Mouse (Mus musculus) heart, adult 2 months (tissue): Measurements from ENCODE around the gene B4galt5. TPM values are rescaled to one million over a fixed set of nuclear protein-coding genes. Genes with fewer than 3 reads are reported as not detected.

Experiments
- DNase-seq, 2 experiments: peaks; one replicate each; pipeline ENCODE4 v3.0.0; 2021
- H3K27ac ChIP-seq: fragments of 200-600 bp; 2 replicates; pipeline ENCODE4 v1.8.1; 2022
- H3K27me3 ChIP-seq: fragments of 200-500 bp; 2 replicates; pipeline ENCODE4 v1.6.1; 2012; ENCODE audit warnings: mild to moderate bottlenecking, low read length, inconsistent platforms, mixed read lengths; ENCODE audit not compliant: control insufficient read depth, insufficient read depth
- H3K36me3 ChIP-seq: fragments of 200-500 bp; 2 replicates; pipeline ENCODE4 v1.6.1; 2012; ENCODE audit warnings: low read length, inconsistent platforms; ENCODE audit not compliant: control insufficient read depth, insufficient read depth
- H3K4me1 ChIP-seq: fragments of 200-500 bp; 2 replicates; pipeline ENCODE4 v1.6.1; 2011; ENCODE audit warnings: low read length; ENCODE audit not compliant: control insufficient read depth, insufficient read depth
- H3K4me3 ChIP-seq: fragments of 200-600 bp; 2 replicates; pipeline ENCODE4 v1.8.1; 2022
- H3K79me2 ChIP-seq: fragments of 200-500 bp; replicated peaks from 2 replicates; pipeline ENCODE4 v1.6.1; 2012; ENCODE audit warnings: mild to moderate bottlenecking, inconsistent platforms, low read length, moderate library complexity, mixed read lengths; ENCODE audit not compliant: control insufficient read depth, insufficient read depth
- H3K9ac ChIP-seq: fragments of 200-500 bp; 2 replicates; pipeline ENCODE4 v1.6.1; 2012; ENCODE audit warnings: low read depth, mild to moderate bottlenecking, control low read depth, inconsistent platforms, low read length, mixed read lengths
- CTCF ChIP-seq: fragments of 200-600 bp; IDR thresholded peaks from 2 replicates; pipeline ENCODE4 v1.8.1; 2022; ENCODE audit warnings: antibody characterized with exemption, mild to moderate bottlenecking, moderate library complexity
- EP300 ChIP-seq: fragments of 200-500 bp; IDR thresholded peaks from 2 replicates; pipeline ENCODE4 v1.6.1; 2011; ENCODE audit warnings: low read depth, low read length, control low read depth; ENCODE audit not compliant: insufficient read depth
- POLR2A ChIP-seq: fragments of 200-500 bp; IDR thresholded peaks from 2 replicates; pipeline ENCODE4 v1.6.1; 2011; ENCODE audit warnings: mild to moderate bottlenecking, low read depth, low read length, control low read depth; ENCODE audit not compliant: insufficient read depth
- WGBS: fragments of 180-500 bp; shearing (Covaris S2); methylation state at CpG from one replicate; pipeline ENCODE4 v1.1.7; 2018; 5-methylcytosine and 5-hydroxymethylcytosine counted together
- intact Hi-C: fragments of 180-260 bp; cut with DNase I; formaldehyde crosslinking; loops from one replicate; pipeline ENCODE4 v1.15.1; 2025
- polyA plus RNA-seq: library from polyadenylated mRNA; depleted of rRNA; stranded (reverse); fragments of >200 nt; gene quantifications from 2 replicates; pipeline ENCODE4 v1.2.3, GENCODE M21; 2012
- total RNA-seq, 2 experiments: library from RNA; stranded (reverse); gene quantifications; 2 replicates each; pipeline ENCODE4 v1.2.3; 2021

B4galt5 gene
- total and polyA plus RNA-seq, 3 experiments = 9.4 to 17.0 (median 14.1) TPM

DNA sequence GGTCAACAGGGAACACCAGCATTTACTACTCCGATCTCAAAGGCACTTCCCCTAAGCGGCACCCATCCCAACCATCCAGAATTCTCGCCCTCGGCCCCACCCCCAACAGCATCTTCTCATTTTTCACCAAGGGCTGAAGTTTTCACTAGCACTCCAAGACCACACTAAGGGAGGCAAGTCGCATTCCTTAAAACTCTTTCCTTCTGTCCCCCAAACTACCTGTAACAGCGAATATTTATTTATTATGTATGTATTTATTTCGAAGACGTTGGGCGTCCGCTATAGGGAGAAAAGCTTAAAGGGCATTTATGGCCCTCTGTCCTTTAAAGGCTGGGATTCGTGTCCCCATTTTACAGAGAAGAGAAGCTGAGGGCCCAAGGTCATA lies 1.0 kb downstream of the B4galt5 start:
- H3K4me3 ChIP-seq = peak overlapping the region; percentile 67
- intact Hi-C loops = loop anchor here (5.0 kb wide), 4 partner anchors 41 to 286 kb away; partner anchors contain the start of genes Slc9a8 and Znfx1
- H3K36me3 ChIP-seq = no peaks in the 10 kb centered on the region
- no peaks in the 10 kb centered on the region; the same call in none of the 2 replicates for H3K79me2 ChIP-seq
- 24% methylated on average over 11 of the region's 11 CpGs for WGBS
- peak overlapping the region; percentile 98 for H3K9ac ChIP-seq
- H3K27ac ChIP-seq = peak overlapping the region; percentile 74
- peak; percentile 60 for DNase-seq
- peaks cover 2% of the 10 kb centered on the region for H3K4me1 ChIP-seq
- no peaks in the 10 kb centered on the region for H3K27me3 ChIP-seq
- TF ChIP-seq POLR2A = 0 out of 2 replicates have a peak, but pooled peaks have one; percentile 22
- TF ChIP-seq EP300 = no peak

DNA sequence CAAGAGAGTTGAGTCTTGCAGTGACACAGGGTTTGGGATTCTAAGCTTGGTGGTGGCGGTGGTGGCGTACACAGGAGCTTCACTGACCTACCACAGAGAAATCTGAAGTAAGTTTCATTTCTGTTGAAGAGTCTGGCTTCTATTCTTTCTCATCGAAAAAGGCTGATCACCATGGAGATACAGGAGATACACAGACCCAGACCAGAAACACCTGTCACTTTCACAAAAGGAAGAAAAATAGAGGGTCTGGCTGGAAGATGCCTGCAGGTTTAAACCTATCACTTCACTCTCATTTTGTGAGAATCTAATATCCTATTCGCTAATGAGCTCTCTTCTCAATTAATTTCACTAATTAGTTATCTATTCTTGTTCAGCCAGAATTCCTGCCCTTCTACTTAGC lies 1.6 kb downstream of the B4galt5 start:
- no peaks in the 10 kb centered on the region for H3K27me3 ChIP-seq
- 81% methylated on average over 4 of the region's 4 CpGs for WGBS
- TF ChIP-seq EP300 = no peak
- no peak for TF ChIP-seq CTCF
- no peak for TF ChIP-seq POLR2A
- DNase-seq = no peak
- no peaks in the 10 kb centered on the region for H3K36me3 ChIP-seq
- H3K4me1 ChIP-seq = peaks cover 2% of the 10 kb centered on the region
- H3K9ac ChIP-seq = no peak overlapping the region
- intact Hi-C loops = loop anchor here (5.0 kb wide), 4 partner anchors 40 to 285 kb away; partner anchors contain the start of genes Slc9a8 and Znfx1
- peaks cover 2% of the 10 kb centered on the region for H3K79me2 ChIP-seq
- H3K27ac ChIP-seq = no peak overlapping the region
- H3K4me3 ChIP-seq = no peak overlapping the region

DNA sequence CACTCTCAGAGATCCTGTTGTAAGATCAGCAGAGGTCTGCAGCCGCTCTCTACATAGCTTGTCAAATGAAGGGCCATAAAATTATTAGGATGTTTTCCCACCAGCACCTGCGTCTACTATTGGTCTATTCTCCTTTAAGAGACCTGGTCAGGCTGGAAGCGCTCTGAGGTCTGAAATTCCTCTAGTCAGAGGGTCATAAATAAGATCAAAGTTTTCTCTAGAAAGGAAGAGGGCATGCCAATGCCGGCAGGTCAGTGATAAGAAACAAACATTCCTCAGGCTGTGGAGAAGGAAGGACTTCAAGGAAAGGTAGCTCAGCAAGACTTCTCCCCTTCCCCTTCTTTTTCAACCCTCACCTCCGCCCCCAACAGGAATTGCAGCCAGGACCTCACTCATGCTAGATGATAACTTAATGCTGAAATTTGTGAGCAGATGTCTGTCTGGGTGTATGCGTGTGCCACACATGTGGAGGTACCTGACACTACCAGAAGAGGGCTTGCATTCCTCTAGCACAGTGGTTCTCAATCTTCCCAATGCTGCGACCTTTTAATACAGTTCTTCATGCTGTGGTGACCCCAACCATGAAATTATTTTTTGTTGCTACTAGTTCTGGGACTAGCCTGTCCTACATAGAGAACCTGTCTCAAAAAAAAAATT lies 3.3 kb downstream of the B4galt5 start:
- WGBS = 76% methylated on average over 7 of the region's 7 CpGs
- no peak overlapping the region for H3K4me3 ChIP-seq
- no peak overlapping the region for H3K27ac ChIP-seq
- TF ChIP-seq CTCF (no peak), EP300 (no peak), POLR2A (no peak)
- no peak overlapping the region for H3K9ac ChIP-seq
- intact Hi-C loops = loop anchor here (5.0 kb wide), 4 partner anchors 38 to 283 kb away; partner anchors contain the start of genes Slc9a8 and Znfx1
- DNase-seq = no peak
- no peaks in the 10 kb centered on the region for H3K36me3 ChIP-seq
- H3K79me2 ChIP-seq = peaks cover 5% of the 10 kb centered on the region
- no peaks in the 10 kb centered on the region for H3K27me3 ChIP-seq
- H3K4me1 ChIP-seq = peaks cover 2% of the 10 kb centered on the region

DNA sequence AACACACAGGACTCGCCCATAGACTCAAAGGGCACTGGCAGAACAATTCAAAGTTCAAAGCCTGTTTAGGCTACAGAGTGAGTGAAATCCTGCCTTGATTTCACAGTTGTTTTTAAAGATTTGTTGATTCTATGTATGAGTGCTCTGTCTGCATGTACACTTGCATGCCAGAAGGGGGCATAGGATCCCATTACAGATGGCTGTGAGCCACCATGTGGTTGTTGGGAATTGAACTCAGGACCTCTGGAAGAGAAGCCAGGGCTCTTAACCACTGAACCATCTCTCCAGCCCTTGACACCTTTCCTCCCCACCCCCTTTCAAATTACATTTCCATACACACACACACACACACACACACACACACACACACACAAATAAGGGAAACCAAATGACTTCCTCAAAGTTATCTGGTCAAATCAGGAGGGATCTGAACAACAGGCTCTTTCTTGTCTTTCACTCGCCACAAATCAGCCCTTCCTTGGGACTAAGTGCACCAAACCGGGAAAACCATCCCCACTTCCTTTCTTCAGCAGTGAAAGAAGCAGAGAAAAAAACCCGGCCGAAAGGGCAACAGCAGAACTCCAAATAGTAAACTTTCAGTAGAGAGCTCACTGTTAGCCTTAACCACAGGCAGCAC lies 4.0 kb downstream of the B4galt5 start:
- no peak overlapping the region for H3K9ac ChIP-seq
- WGBS = 57% methylated on average over 5 of the region's 5 CpGs
- no peak overlapping the region for H3K4me3 ChIP-seq
- no peak overlapping the region for H3K27ac ChIP-seq
- H3K79me2 ChIP-seq = peaks cover 5% of the 10 kb centered on the region
- H3K36me3 ChIP-seq = no peaks in the 10 kb centered on the region
- TF ChIP-seq POLR2A (no peak), CTCF (peak; percentile 68), EP300 (no peak)
- DNase-seq = no peak
- H3K27me3 ChIP-seq = no peaks in the 10 kb centered on the region
- intact Hi-C loops = loop anchor here (5.0 kb wide), 4 partner anchors 38 to 283 kb away; partner anchors contain the start of genes Slc9a8 and Znfx1
- H3K4me1 ChIP-seq = peaks cover 2% of the 10 kb centered on the region

DNA sequence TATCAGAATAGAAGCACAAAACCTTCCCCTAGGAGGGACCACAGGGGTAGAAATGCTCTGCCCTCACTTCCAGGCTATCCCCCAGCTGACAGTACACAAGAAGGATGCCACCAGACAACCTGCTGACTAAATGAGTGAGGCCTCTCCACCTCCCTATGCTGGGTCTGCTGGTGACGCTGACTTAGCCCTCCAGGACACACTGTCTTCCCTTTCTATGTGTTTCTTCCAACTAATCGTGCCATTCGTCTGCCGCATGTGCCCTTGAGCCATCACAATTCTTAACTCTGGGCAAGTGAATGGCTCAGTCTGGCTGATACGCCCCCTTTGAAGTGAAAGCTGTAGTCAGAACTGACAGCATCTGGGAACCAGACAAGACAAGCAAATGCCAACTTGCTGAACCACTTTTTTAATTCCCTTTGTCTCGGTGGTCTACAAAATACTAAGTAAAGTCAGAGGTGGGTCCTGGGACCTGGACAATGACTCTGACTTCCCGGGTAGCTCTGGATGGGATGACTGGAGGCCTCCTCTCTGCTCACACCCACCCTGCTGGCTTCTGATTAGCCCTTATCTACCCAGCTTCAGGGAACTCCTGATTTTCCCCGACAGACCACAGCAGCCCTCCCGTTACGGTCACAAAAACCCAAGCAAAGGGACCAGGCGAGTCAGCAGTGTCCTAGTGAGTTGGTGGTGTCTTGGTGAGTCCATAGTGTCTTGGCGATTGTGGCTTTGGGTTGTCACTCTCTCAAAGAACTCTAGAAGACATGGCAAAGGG lies 5.4 kb downstream of the B4galt5 start:
- no peak overlapping the region for H3K27ac ChIP-seq
- peaks cover 2% of the 10 kb centered on the region for H3K4me1 ChIP-seq
- H3K79me2 ChIP-seq = peaks cover 5% of the 10 kb centered on the region
- no peak overlapping the region for H3K4me3 ChIP-seq
- DNase-seq = no peak
- TF ChIP-seq POLR2A = no peak
- intact Hi-C loops = no loop called here
- no peaks in the 10 kb centered on the region for H3K36me3 ChIP-seq
- 66% methylated on average over 12 of the region's 12 CpGs for WGBS
- H3K27me3 ChIP-seq = no peaks in the 10 kb centered on the region
- no peak overlapping the region for H3K9ac ChIP-seq
